Mouse (Mus musculus): ENCODE measurements at regions not wholly inside any gene's neighbourhood (a gene's known extent, or its start where the extent isn't known, plus 50 kb on each side); places are given as distances from the start of the nearest gene placed in this dataset.

DNA sequence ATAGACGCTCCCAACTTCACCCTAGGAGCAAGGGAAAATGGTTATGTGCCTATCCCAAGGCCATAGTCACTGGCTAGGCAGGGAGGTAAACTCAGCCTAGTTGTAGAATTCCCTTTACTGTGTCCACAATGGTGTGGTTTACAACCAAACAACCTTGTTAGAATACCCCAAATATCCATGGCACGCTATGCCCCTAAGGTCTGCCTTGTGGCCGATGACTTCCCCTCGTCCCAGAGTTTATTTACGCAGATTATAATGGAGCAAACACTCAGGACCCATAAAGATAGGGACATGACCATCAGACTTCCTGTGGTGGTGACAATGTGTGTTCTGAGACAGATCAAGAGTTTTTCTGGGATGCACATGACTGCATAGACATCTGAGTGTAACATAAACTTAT, 231.5 kb upstream of the Vstm2b start:
- no peak for DNase-seq (ENCODE audit: low spot score in 2 of 2)

DNA sequence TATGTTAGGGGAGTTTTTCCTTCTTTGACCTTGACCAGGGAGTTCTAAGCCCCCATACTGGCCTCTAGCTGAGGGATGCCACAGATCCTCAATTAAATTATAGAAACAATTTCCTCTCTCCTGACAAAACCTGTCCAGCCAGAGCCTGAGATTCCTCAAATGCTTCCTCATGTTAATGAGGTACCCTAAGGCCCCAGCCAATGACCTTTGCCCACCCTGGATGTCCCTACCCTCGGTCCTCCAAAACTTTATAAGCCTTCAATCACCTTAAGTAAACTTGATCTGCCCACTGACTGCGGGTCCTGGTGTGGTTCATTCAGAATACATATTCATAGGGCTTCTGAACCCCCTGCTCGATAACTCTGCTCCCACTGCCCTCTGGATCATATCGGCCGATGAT, 227.7 kb upstream of the Vstm2b start:
- DNase-seq (ENCODE audit: low spot score in 2 of 2), result no peak

DNA sequence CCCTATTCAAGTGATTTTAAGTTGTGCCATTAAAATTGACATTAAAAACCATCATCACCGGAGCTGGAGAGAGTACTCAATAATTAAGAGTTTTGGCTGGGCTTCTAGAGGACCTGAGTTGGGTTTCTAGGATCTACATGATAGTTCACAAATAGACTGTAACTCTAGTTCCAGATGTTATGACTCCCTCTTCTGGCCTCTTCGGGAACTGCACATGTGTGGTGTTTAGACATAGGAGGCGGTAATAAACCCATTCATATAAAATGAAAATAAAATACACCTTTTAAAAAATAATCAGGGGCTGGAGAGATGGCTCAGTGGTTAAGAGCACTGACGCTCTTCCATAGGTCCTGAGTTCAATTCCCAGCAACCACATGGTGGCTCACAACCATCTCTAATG, 227.1 kb upstream of the Vstm2b start:
- no peak for DNase-seq (ENCODE audit: low spot score in 2 of 2)

DNA sequence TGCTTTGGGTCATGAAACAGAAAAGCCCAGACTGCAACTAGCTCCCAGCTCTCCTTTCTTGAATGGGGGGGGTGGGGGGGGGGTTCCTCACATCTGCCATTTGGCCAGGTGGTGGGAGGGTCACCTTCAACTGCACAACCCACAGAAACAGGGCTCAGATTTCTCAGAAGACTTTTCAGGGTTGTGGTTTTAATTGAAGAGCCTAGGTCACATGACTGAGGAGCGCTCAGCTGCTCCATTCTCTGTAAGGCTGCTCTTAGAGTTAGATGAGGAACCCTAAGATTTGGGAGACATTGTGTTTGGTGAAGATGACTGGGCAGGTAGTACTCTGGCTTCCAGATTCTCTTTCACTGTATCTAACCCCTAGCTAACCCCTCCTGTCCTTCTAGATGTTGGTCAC, 225.8 kb upstream of the Vstm2b start:
- DNase-seq (ENCODE audit: low spot score in 2 of 2), result no peak

DNA sequence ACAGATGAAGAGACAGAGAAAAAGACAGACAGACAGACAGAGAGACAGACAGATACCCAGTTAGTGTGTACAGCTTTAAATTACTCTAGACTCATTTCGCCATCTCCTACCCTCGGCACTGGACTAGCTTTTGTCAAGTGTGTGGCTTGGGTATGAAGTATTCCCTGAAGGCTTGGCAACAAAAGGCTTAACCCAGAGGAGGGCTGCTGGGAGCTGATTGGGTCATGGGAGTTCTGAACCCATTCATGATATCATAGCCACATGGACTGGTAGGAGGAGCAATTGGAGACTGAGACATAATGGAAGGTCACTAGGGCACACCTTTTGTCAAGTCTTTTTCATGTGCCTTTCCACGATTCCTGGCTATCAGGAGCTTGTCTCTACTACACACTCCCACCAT, 223.7 kb upstream of the Vstm2b start:
- no peak for DNase-seq (ENCODE audit: low spot score in 2 of 2)

DNA sequence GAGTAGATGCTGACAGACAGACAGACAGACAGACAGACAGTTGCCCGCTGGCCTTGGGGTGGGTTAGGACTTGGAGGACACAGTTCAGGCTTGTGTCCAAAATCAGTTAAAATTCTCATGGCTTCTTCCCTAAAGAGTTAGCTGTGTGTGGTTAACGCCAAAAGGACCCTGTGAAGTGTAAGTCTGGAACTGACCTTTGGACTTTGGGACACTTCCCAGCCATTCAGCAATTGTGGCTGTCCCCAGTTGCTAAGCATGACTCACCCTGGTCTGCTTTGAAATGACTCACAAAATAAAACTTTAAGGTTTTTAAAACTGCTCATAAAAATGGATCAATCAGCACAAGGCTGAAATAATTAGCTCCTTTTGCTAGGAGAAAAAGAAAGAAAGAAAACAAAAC, 220.5 kb upstream of the Vstm2b start:
- no peak for DNase-seq (ENCODE audit: low spot score in 2 of 2)

DNA sequence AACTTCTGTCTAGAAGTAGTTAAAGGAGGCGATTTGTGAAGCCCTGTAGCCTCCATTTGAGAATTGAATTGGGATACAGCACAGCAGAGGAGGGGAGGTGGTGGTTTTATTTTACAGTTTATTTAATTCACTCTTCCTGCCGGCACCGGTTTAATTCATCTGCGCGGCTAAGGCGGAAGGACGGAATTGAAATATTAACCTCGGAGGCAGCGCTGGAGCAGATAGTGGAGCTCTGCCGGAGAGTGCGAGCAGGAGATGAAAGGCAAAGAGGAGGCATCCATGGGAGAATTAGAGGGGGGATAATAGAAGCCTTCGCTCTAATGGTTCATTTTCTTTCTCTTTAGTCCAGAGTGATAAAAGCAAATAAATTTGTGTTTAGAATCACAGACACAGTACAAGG, 217.6 kb upstream of the Vstm2b start:
- DNase-seq (ENCODE audit: low spot score in 2 of 2), result no peak

DNA sequence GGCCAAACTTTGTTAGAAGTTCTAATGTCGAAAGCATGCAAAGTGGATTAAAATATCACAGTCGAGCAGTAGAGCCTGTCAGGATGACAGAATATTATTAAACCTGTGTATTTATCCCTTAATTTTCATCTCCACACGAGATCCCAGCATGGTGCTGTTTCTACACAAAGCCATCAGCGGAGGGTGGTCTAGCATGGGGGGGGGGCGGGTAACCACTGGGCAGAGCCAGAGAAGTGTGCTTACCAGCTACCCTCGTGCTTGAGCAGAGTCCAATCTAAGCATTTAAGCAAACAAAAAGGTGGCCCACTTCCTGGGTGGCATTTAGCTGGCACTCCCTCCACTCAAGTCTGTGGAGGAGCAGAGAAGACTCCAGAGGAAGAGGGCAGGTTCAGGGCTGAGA, 217.1 kb upstream of the Vstm2b start:
- DNase-seq (ENCODE audit: low spot score in 2 of 2), result no peak

DNA sequence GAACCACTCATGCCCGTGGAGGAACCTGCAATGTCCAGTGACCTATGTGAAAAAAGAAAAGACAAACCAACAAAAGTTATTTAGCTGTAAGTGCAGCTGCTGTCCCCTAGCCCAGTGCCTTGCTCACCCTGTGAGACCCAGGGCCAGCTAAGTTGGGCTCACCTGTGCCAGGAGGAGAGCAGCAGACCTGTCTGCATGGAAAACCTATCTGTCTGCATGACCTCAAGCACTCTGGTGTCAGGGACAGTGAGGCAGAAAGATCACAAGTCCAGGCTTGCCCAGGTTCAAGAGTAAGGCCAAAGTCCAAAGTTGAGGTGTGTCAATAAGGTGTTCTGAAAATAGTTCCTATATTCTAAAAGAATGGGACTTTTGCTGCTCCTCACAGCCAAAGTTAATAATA, 215.0 kb upstream of the Vstm2b start:
- no peak for DNase-seq (ENCODE audit: low spot score in 2 of 2)

DNA sequence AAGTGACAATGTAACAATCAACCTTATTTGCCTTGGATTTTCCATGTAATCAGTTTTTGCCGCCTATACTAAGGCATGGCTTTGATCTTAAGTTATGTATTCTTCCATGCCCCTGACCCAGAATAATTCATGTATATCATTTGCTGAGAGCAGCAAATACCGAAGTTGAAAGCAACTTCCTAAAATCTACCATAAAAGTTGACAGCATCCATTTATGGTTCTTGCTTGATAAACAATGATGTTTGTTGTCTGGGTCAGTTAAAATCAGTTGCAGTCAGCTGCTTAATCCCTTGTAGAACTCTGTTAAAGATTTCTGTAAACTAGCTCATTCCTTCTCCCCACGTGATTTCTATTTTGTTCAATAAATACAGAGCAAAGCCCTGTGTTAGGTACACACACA, 214.5 kb upstream of the Vstm2b start:
- no peak for DNase-seq (ENCODE audit: low spot score in 2 of 2)

DNA sequence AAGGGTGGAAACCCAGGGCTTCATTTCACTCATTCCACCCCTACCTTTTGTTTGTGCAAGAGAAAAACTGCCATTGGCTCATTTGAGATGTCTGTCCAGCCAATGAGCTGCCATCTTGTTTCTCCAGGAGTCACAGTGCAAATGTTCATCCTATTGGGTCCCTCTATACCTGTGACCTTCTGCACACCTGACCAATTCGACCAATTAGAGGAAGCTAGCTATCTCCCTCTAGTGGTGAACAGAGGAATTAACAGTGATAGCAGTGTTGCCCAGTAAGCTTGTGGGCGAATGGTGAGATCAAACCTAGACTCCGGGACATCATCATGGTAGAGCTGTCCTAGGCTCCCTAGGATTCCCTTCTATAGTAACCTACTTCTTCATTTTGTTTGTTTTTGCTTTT, 211.1 kb upstream of the Vstm2b start:
- DNase-seq (ENCODE audit: low spot score in 2 of 2), result no peak

DNA sequence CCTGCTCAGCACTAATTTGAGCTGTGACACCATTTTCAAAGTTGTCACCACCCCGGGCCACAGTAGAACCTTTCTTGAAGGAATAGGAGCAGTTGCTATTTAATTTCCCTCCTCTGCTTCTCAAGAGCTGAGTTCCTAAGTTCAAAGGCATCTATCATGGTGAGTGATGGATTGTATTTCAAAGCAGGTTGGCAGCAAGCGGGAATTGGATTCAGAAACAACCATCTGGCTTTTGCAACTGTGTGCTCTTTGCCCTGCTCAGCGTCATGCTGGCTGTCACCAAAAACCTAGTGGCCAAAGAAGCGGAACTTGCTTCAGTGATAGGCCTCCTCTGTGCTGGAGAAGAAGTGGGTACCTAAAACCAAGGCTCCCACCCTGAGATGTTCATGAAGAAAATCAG, 209.6 kb upstream of the Vstm2b start:
- no peak for DNase-seq (ENCODE audit: low spot score in 2 of 2)

DNA sequence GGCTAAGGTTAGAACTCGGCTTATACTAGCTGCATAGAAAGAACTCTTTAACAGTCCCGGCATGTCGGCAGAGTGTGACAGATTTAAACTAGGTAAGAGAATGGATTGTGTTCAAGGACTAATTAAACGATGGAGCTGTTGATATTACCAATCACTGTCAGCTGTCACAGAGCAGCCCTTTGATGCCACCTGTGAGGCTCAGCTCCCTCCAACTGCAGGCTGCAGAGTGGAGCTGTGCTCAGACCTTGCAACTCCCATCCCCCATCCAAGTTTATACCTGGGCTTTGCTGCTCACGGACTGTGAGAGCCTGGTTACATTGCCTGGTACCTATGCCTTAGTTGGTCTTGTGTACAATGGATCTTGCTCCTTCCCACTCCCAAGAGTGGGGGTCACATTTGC, 204.4 kb upstream of the Vstm2b start:
- DNase-seq (ENCODE audit: low spot score in 2 of 2), result no peak

DNA sequence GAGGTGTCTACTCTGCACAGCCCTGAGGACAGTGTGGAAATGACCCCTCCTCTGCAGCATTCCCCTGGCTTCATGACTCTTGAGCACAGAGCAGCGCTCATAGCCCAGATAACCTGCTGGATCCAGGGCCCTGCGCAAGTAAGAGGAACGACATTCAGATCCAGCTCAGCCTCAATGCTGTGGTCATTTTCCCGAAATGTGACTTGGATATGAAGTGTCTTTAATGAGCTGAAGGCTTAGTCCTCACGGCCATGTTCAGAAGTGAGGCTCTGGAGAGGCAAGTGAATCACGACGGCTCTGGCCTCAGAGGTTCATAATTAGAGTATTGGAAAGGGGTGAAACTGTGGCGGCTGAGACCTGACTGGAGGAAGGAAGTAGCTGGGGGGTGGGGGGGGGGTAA, 200.6 kb upstream of the Vstm2b start:
- DNase-seq (ENCODE audit: low spot score in 2 of 2), result no peak

DNA sequence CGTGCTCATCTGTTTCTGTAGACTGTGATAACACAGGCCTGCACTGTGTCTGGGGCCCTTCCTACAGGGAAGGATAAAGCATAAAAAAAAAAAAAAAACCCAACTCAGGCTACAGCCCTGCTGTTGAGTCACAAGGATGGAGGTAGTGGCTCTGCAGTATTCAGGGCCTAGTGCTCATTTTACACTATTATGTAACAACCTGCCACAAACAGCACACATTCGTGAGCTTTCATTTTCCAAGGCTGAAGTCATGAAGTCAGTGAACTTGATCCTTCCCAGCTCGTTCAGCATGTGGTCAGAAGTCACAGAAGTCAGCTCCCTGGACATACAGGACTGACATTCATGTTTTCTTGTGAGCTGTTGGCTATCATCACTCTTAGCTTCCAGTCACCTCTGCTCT, 199.8 kb upstream of the Vstm2b start:
- DNase-seq (ENCODE audit: low spot score in 2 of 2), result no peak

DNA sequence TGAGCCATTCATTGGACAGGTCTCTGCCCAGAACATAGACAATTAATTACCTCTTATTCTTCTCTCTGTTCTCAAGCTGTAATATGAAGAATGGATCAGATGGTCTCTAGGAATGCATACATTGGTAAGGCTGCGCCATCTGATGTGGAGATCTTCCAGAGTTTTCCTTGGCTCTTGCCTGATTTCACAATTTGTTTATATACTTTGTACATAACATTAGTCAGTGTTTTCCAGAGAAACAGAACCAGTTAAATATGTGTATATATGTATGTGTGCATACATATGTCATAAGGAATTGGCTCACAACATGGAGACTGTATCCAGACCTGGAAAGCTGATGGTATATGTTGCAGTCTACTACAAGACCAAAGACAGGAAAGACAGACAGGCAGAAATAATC, 198.5 kb upstream of the Vstm2b start:
- DNase-seq (ENCODE audit: low spot score in 2 of 2), result no peak

DNA sequence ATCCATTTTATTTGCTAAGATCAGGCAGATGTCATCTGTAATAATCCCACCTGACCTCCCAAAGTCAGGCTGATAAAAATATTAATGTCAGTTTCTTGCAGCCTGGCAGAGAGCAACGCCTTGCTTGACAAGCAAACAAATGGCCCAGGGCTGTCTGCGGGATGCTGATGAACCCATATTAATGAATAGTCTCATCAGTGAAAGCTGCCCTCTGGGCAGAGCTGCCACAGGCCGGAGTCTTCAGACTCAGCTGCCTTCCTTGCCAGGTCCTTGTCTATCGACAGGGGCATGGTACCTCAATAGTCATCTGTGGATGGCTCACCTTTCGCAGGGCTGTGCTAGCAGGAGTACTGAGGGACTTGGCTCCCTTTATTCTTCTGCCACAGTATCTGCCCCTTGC, 197.5 kb upstream of the Vstm2b start:
- DNase-seq (ENCODE audit: low spot score in 2 of 2), result no peak

DNA sequence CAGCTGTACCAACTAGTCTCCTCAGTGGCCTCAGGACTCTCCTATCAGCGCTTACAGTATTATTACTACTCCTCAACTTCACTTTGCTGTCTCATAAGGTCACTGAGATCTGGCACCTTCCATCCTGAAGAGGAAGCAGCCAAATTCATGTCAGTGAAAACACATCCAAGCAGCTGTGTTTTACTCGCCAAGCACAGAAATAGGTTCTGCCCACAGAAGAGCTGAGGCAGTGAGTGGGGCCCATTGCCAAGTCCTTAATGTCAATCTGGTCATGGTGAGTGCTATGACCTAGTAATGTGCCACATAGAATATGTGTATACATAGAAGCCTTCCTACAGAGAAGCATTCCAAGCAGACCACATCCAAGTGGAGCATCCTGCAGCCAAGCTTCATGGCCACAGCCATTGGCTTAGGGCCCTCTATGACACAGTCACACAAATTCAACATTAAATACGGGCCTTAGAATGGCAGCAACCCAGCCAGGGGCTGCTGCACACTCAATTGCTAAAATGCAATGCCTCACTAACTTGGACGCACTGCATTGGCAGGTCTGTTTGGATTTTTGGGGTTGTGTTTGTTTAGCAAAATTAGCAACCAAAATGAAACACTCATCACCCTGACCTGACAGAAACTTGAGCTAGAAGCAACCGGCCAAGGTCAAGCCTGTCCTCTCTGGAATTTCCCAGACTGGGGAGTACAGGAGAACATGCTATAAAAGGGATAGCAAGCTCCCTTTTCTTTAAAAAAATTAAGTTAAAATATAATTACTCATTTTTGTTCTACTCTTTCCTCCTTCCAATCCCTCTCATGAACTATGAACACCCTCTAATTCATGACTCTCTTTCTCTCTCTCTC, 195.7 kb upstream of the Vstm2b start:
- peak in 1 of 2 experiments; percentile 29 for DNase-seq (ENCODE audit: low spot score in 2 of 2)

DNA sequence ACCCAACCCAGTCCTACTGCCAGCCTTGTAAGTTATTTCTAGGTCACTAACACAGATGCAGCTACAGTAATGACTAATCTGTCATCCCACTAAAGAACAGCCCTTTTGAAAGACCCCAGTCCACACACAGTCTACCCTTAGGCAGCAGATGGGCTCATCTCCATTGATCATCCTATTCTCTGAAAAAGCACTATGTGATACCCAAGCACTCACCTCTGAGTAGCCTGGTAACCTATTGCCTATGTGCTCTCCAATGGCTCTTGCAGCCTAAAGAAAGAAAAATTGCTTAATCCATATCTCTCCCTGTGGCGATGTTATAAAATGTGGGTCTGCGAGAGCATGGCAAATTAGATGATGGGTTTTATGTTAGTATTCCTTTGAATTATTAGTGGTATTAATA, 189.9 kb upstream of the Vstm2b start:
- DNase-seq (ENCODE audit: low spot score in 2 of 2), result no peak

DNA sequence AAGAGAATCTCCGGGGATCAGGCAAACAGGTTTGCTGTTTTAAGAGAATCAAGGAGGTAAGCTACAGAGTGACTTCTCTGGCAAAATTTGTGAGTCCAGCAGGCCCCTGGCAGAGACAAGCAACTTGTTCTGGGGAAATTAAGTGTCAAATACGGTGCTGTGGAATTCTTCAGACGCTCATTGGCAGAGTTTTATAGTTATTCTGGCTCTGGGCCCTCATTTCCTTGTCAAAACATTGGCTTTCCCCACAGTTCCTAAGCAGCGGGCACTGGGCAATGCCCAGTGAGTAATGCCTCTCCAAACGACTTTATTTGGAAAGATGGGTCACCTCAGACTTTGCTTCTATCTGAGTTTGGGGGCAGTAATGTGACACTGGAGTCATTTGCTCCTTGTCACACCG, 180.1 kb upstream of the Vstm2b start:
- DNase-seq (ENCODE audit: low spot score in 2 of 2), result no peak

DNA sequence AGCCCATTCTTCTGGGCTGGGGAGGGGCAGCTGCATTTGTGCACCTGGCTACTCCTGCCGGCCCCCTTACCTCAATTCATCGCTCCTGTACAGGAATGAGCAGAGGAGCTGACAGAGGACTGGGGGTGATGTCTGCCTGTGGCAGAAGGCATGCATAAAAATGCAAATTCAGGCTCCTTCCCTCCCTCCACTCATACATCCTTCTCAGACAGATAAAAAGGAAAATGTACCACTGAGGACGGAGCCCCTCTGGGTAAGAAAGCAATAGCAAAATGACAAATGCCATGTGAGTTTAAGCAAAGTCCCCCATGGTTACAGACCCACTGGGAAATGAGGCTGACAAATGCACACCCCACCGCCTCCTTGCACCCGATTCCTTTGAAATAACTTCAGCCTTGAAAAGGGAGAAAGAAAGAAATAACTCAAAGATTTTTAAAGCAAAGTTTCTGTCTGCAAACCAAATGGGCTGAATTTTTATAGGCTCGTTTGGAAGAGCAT, 161.1 kb upstream of the Vstm2b start:
- DNase-seq (ENCODE audit: low spot score in 2 of 2), result no peak

DNA sequence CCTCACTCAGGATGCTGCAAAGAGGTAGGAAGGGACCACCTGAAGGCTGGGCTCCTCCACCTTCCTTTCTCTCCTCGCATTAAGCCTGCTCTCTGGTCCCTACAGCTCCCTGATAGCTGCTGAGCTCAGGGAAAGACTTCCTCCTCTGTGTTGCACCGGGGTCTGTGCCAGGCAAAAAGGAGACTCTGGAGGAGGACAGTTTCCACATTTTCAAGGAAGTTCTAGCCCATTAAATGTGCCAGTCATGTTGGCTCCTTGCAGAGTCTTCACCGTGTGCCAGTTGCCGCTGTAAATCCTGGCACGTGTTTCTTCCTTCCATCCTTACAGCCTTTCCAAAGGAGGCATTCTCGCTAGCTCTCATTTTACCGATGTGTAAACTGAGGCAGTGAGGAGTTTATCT, 160.6 kb upstream of the Vstm2b start:
- DNase-seq (ENCODE audit: low spot score in 2 of 2), result peak; percentile 60

DNA sequence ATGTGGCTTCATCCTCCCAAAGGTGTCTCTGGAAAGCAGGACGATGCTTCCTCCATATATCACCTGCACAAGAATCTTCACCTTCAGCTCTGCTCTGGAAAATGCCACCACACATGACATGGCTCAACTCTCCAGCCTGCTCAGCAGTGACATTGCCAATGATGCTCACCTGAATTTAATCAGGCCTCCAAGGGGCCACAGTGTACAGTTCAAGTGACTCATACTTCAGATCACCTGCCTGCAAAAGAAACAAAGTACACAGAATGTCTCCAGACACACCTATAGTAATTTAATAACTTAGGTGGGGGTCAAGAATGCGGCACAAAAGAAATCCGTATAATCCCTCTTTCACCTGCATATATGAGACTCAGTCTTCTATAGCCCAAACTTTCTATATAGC, 160.0 kb upstream of the Vstm2b start:
- DNase-seq (ENCODE audit: low spot score in 2 of 2), result no peak

DNA sequence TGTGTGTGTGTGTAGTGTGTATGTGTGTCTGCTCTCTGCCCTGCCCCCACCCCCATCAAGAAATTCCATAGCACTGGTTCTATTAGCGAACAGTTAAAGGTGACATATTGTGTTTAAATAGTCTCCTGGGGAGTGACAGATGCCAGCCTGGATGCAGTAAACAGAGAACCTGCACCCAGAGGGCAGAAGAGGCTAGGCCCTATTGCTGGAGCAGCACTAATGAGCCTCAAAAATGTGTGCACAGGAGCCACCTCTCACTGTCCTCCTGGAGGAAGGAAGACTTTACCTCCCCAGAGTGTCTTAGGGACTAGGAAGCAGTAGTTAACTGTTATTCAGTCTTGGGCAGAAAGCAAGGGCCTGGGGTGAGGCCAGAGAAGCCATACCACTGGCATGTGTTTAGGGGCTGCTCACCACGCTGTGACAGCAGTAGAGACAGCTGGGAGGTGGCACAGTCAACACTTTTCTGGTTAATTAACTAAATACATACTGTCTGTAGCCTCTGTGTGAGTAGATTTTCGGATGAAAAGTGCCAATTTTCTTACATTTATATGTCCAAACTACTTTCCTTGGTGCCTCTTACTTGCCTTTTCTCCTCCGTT, 155.5 kb upstream of the Vstm2b start:
- DNase-seq (ENCODE audit: low spot score in 2 of 2), result no peak

Measured in right cerebral cortex, postnatal 10 days (tissue).